Mouse (Mus musculus) embryonic fibroblast, embryonic 13.5 days (primary cell): ENCODE results near the gene Haus4.

Source experiments
- CTCF ChIP-seq: IDR thresholded peaks from 2 replicates; pipeline ENCODE4 v1.5.1; 2011; ENCODE audit warnings: mild to moderate bottlenecking, control low read depth, low read length, moderate library complexity, borderline replicate concordance; ENCODE audit not compliant: insufficient read depth
- POLR2A ChIP-seq: IDR thresholded peaks from 2 replicates; pipeline ENCODE4 v1.6.1; 2011; ENCODE audit warnings: low read depth, mild to moderate bottlenecking, control low read depth, low read length, moderate library complexity

GRCm38 (mm10) chr14:54492345-54493131 is 61.9 kb downstream of the Haus4 start:
- TF ChIP-seq CTCF (no peak), POLR2A (no peak)
